13 mouse cellular contexts compared by ENCODE assay signal in genomic region chr12:112774026-112774425, GRCm38 (mm10). TPM values are rescaled to one million over a fixed set of nuclear protein-coding genes. Genes with fewer than 3 reads are reported as not detected.
"Had no signal": no experiment of that assay in that cellular context is flagged by ENCODE, and none has a peak within 500 bp of the region (broad histone marks: within the 10 kb centered on the region; RNA-seq: fewer than 3 reads in every experiment).

No protein-coding gene starts in this region.

- DNase-seq: lung, embryonic 14.5 days; lung, postnatal 10 days; midbrain, embryonic 14.5 days; right cerebral cortex, postnatal 14 days; thymus, postnatal 14 days had no signal

- H3K4me3 ChIP-seq: midbrain, embryonic 10.5 days; midbrain, embryonic 12.5 days; neural tube, embryonic 12.5 days; stomach, embryonic 15.5 days had no signal

- H3K27ac ChIP-seq: midbrain, embryonic 10.5 days; midbrain, embryonic 12.5 days; neural tube, embryonic 12.5 days; stomach, embryonic 15.5 days; stomach, postnatal 0 days had no signal

- H3K9ac ChIP-seq: lung, embryonic 14.5 days; midbrain, embryonic 12.5 days; neural tube, embryonic 12.5 days; stomach, embryonic 15.5 days had no signal

- H3K9me3 ChIP-seq: midbrain, embryonic 12.5 days; stomach, embryonic 15.5 days had no signal

- H3K27me3 ChIP-seq: midbrain, embryonic 12.5 days; neural tube, embryonic 12.5 days; stomach, embryonic 15.5 days had no signal

- ATAC-seq: midbrain, embryonic 16.5 days had no signal

- H3K4me2 ChIP-seq: lung, embryonic 14.5 days; midbrain, embryonic 12.5 days; neural tube, embryonic 12.5 days; stomach, embryonic 15.5 days had no signal

- H3K36me3 ChIP-seq: midbrain, embryonic 10.5 days; midbrain, embryonic 12.5 days; neural tube, embryonic 12.5 days; stomach, embryonic 15.5 days had no signal

- H3K4me1 ChIP-seq: midbrain, embryonic 12.5 days; neural tube, embryonic 12.5 days; stomach, embryonic 15.5 days had no signal

RNA-seq across cellular contexts. Expression of gene Ahnak2, which starts 28.4 kb away (rescaled TPM):
- total RNA-seq: megakaryocyte-erythroid progenitor cell, adult 5-6 weeks; neutrophil, adult 5-6 weeks had no signal
